Mouse (Mus musculus) cortical plate, adult 2 months (tissue): ENCODE results near the gene Gm37240.

ENCODE experiments used
- CTCF ChIP-seq: fragments of 200-500 bp; IDR thresholded peaks from 2 replicates; pipeline ENCODE4 v1.5.1; 2011; ENCODE audit warnings: mild to moderate bottlenecking, control low read depth, low read length; ENCODE audit not compliant: insufficient read depth; ENCODE audit errors: extremely low read depth
- POLR2A ChIP-seq: fragments of 200-500 bp; IDR thresholded peaks from 2 replicates; pipeline ENCODE4 v1.6.1; 2011; ENCODE audit warnings: mild to moderate bottlenecking, low read length, control low read depth; ENCODE audit not compliant: insufficient read depth; ENCODE audit errors: extremely low read depth

DNA sequence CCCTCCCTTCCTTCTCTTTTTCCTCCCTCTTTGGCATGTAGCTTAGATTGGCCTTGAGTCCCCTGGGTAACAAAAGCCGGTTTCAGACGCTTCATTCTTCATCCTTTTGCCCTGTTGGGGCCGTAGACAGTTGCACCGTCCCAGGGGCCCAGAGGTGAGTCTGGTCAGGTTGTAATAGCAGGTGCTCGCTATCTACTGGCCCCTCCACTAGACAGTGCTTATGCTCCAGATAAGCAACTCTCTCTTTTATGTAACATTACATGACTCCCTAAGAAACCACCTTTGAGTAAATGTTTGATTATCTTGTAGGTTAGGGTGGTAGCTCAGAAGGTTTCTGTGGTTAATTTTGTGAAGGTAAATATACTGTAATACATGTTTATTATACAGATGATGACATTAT, 1051.3 kb downstream of the Gm37240 start:
- TF ChIP-seq POLR2A, result no peak
- TF ChIP-seq CTCF, result no peak
